Mouse (Mus musculus) heart, postnatal 25 days (tissue): ENCODE results near the gene Lhfpl2. TPM values are rescaled to one million over a fixed set of nuclear protein-coding genes. Genes with fewer than 3 reads are reported as not detected.
A peak's percentile ranks its signal among the peaks of the same experiment; 100 is the strongest.

ENCODE experiments used
- DNase-seq: peaks from one replicate; pipeline ENCODE4 v3.0.0; 2022; ENCODE audit warnings: low spot score
- intact Hi-C: fragments of 180-260 bp; cut with DNase I; formaldehyde crosslinking; loops from one replicate; pipeline ENCODE4 v1.15.1; 2025
- total RNA-seq, 2 experiments: library from RNA; stranded (reverse); gene quantifications; 2 replicates each; pipeline ENCODE4 v1.2.3; 2021

The Lhfpl2 gene
- total RNA-seq, 2 experiments from 2014 or later: 4.5 to 6.4 TPM

GRCm38 (mm10) chr13:94159478-94160220, 102.1 kb downstream of the Lhfpl2 start:
- DNase-seq: no peak
- intact Hi-C loops: no loop called here

GRCm38 (mm10) chr13:94164501-94164900, 106.9 kb downstream of the Lhfpl2 start:
- intact Hi-C loops: no loop called here

GRCm38 (mm10) chr13:94168319-94168718, 110.7 kb downstream of the Lhfpl2 start:
- intact Hi-C loops: no loop called here
- no peak for DNase-seq

More at GRCm38 (mm10) chr13:94164501-94164900, 106.9 kb downstream of the Lhfpl2 start:
- DNase-seq: no peak

GRCm38 (mm10) chr13:94169325-94169916, 111.8 kb downstream of the Lhfpl2 start:
- no peak for DNase-seq

GRCm38 (mm10) chr13:94171612-94172011, 114.0 kb downstream of the Lhfpl2 start:
- intact Hi-C loops: no loop called here
- no peak for DNase-seq

More at GRCm38 (mm10) chr13:94169325-94169916, 111.8 kb downstream of the Lhfpl2 start:
- intact Hi-C loops: no loop called here

GRCm38 (mm10) chr13:94172533-94173310, 115.1 kb downstream of the Lhfpl2 start:
- DNase-seq: no peak
- intact Hi-C loops: no loop called here

GRCm38 (mm10) chr13:94173633-94174576, 116.3 kb downstream of the Lhfpl2 start:
- intact Hi-C loops: no loop called here
- DNase-seq: no peak

GRCm38 (mm10) chr13:94174577-94175279, 117.1 kb downstream of the Lhfpl2 start:
- intact Hi-C loops: no loop called here
- no peak for DNase-seq

GRCm38 (mm10) chr13:94175379-94176050, 117.9 kb downstream of the Lhfpl2 start:
- no peak for DNase-seq
- intact Hi-C loops: no loop called here

- no peak for DNase-seq
- intact Hi-C loops: no loop called here
These were observed 119.6 kb downstream of the Lhfpl2 start for GRCm38 (mm10) chr13:94177148-94177547.

GRCm38 (mm10) chr13:94178401-94179040, 120.9 kb downstream of the Lhfpl2 start:
- DNase-seq: peak; percentile 45
- intact Hi-C loops: no loop called here

GRCm38 (mm10) chr13:94180477-94181420, 123.2 kb downstream of the Lhfpl2 start:
- peak; percentile 22 for DNase-seq
- intact Hi-C loops: no loop called here

- DNase-seq: no peak
- intact Hi-C loops: no loop called here
These were observed 124.4 kb downstream of the Lhfpl2 start for GRCm38 (mm10) chr13:94182026-94182425.

- no peak for DNase-seq
These were observed 125.9 kb downstream of the Lhfpl2 start for GRCm38 (mm10) chr13:94183372-94184021.

GRCm38 (mm10) chr13:94184726-94185456, 127.3 kb downstream of the Lhfpl2 start:
- no peak for DNase-seq
- intact Hi-C loops: no loop called here

More at GRCm38 (mm10) chr13:94183372-94184021, 125.9 kb downstream of the Lhfpl2 start:
- intact Hi-C loops: no loop called here

GRCm38 (mm10) chr13:94185631-94186030, 128.0 kb downstream of the Lhfpl2 start:
- intact Hi-C loops: no loop called here

More at GRCm38 (mm10) chr13:94185631-94186030, 128.0 kb downstream of the Lhfpl2 start:
- DNase-seq: no peak
